Mouse (Mus musculus): ENCODE measurements around the gene Ntf3.

The Ntf3 gene

DNA sequence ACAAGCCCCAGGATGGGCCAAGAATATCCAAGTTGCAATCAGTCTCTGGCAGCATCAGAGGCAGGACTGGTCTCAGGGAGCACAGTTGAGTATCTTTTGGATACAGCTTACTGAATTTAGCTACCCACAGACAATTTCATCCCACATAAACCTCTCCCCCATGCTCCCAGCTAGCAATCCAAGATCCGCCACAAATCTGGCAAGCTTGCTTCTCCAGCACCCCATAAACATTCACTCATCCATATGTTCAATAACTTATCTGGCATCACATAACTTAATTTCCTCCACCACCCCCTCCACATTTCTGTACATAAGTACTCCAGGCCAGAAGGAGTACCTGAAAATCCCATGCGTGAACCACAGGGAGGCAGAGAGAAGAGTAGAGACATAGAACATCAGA, 10.8 kb downstream of the Ntf3 start:
- DNase-seq, result no peak

DNA sequence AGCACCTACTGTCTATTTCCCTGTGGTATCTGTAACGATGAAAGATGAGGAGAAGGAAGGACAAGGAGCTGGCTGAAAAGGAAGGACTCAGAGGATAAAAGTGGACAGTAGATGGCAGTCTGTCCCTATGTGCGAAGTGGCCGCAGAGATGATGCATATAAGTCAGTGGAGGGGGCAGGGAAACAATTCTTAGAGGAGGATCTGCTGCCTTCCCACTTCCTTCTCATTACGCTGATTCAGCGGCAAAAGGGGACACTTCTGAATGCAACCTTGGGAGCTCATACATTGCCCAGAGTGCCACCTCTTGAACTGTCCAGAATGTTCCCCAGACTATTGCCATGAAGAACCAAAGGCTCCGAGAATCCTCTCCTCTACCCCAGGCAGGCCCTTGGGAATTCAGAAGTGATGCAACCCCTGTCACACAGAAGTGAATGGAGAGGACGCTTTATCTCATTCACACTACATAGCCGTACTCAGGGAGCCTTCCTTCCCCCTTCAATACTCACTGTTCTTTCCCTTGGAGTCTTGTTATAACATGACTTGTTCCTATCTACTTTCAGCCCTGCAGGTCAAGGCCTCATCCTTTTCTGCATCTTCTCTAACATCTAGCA, 12.2 kb downstream of the Ntf3 start:
- peak; percentile 63 to 66 for DNase-seq

DNA sequence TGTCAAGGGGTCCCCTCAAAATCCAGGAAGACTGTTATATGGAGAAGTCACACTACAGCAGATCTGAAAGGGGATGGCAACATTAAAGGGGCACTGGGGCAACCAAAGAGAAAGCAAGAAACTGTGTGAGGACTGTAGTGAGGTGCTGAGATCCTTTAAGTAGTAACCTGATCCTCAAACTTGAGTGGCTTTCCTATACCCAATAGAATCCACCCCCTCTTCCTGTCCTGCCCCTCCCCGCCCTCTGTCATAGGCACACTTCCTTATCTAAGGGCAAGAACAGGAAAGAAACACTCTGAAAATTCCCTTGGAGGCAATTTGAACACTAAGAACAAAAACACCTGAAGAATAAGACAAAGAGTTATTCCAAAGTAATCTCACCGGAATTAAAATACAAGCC, 13.6 kb downstream of the Ntf3 start:
- no peak for DNase-seq

DNA sequence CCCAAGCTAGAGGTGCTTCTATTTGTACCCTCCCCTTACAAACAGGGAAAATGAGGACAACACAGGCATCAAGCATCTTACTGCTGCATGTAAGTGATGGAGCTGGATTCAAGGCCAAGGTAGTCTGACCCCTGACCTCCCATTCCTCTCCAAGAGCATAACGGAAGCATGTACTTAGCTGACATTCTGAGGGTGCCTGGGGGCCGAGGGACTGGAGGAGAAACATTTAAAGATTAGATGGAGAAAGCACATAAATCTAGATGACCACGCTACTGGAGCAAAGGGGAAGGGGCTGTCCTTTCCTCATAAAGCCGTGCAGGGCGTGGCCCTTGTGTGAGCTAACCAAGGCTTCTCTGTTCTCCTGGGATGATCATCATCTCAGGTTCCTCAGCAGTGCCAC, 23.1 kb downstream of the Ntf3 start:
- no peak for DNase-seq

DNA sequence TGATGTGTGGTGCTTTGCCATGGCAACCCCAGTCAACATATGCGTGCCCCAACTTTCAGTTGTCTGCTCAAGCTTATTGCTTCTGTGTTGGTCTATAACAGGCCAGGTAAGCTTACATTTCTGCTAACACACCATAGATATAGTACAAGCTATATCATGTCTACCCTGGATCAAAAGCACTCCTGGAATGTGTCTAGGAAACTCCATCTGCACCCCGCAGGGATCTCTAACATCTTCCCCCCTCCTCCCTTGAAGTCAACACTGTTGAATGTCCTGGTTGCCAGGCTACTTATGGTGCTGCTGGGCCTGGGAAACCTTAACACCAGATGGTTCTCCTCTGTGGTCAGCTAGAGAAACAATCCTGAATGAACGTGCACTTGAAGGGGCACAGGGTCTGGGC, 24.0 kb downstream of the Ntf3 start:
- DNase-seq, result no peak

DNA sequence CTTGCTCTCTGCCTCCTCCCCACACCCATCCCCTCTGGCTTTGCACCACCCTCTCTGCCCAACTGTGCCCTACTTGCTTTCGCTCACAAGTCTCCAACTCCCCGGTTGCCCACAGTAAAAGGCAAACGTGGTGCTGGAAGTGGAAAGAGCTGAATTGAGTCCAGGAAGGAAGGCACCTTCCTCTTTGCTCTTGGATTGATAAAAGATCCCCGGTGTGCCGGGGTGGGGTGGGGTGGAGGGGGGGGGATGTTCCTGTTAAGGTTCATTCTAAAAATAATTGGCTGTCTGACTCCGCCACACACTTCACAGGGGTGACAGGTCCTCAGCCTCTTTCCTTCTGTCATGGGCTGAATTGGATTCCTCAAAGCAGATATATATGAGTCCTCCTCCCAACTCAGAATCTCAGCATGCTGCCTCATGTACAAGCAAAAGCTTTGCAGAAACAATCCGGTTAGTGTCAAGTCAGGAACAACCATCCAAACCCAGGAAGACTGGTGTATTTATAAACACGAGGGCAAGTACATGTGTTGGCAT, 24.6 kb downstream of the Ntf3 start:
- DNase-seq, result no peak

DNA sequence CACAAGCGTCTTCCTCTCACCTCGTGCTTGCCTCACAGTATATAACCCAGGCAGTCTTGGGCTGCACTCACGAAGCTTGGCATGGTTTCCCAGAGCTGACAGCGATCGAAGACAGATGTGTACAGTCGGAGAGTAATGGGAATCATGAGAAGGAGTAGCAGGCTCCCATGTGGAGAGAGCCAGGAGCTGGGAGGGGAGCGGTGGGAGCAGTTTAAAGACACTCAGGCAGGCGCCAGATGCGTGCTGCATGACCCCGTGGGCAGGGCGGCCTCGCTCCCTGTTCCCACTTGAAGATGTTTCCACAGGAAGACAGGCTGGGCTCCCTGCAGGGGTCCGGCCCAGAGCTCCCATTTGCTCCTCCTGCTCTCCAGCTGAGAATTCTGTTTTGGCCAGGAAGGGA, 25.2 kb downstream of the Ntf3 start:
- DNase-seq, result peak in 1 of 2 experiments; percentile 32

DNA sequence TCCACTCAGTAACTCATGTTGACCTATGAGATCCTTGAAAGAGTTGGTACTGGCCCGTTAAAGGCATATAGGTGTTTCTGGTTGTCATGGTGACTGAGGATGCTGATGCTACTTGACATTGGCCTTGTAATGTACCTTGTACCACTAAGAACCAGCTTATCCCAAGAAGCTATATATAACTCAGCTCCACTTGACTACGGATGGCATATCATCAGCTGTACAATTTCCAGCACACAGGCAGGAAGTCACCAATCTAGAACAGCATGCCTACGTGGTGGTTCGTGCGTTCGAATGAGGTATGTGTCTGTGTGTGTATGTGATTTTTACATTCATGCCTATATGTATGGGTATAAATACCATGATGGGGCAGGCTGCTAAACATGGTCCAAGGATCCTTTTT, 25.7 kb downstream of the Ntf3 start:
- no peak for DNase-seq

DNA sequence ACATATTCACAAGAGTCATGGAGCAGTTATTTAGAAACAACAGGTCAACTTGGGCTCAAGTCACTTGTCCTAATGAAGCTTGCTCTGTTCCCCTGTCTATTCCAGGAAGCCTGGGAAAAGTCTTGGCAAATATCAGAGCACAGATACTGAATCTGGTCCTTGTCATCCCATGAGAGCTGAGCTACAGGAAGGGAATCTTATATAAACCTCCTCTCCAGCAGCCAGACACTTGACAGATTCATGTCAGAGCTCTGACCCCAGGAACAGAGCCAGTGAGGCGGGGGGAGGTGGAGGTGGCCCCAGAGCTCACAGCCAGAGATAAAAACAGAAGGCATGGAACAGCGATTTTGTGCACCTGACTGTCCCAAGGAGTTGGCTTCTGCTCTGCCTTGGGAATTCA, 26.3 kb downstream of the Ntf3 start:
- DNase-seq, result no peak

DNA sequence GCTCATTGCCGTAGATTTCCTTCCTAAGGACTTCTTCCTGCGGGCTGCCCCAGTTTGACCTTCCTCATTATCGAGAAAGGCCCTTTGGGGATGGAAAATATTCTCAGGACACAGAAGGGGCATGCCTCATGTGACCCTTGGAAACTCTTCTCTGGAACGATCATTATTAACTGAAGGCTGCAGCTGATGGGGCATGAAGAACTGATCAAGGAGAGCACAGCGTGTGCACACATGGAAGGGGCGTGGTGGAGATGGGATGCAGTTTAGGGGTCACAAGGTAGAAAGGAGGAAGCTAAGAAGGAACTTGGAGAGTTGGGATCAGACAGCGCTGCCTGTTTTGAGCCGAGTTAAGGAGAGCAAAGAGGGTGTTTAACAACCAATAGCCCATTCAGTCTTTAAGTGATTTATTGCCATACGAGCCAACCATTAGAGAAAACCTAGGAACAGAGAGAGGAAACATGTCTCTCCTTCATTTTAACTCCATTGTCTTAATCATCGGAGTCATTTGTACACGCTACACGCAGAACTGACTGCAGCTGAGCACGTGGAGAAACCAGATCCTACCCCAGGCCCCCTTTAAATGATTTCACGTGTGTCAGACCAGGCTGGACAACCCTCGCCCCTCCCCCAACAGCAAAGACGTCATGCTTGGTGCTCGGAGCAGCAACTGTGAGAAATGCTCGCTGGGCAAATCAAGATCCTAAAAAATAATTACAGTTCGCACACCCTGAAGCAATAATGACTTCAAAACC, 32.4 kb downstream of the Ntf3 start:
- DNase-seq, result no peak

DNA sequence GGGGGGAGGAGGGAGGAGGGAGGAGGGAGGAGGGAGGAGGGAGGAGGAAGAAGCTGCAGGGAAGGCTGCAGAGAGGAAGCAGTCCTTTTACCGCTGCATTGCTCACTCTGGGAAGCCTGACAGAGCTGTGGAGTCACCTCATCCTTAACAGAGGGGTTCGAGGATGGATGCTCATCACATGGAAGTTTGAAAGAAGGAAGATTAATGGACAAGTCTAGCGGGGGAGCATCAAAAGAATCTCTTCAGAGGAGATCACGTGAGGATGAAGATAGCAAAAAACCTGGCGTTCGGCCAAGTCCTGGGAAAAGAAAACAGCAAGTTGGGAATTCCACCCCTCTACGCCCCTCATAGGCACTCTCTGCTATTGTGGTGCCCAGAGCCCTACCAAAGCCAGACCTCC, 38.5 kb downstream of the Ntf3 start:
- DNase-seq, result no peak

DNA sequence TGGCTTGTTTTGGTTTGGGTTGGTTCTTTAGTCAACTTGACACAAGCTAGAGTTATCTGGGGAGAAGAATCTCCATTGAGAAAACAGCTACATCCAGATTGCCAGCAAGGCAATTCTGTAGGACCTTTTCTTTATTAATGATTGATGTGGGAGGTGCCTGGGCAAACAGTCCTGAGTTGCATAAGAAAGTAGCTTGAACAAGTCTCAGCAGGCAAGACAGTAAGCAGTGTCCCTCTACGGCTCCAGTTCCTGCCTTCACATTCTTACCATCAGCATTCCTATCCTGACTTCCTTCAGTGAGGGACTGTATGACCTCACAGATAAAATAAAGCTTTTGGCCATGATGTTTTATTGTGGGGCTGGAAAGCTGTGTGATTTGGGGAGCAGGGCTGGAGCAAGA, 48.5 kb downstream of the Ntf3 start:
- DNase-seq, result no peak

DNA sequence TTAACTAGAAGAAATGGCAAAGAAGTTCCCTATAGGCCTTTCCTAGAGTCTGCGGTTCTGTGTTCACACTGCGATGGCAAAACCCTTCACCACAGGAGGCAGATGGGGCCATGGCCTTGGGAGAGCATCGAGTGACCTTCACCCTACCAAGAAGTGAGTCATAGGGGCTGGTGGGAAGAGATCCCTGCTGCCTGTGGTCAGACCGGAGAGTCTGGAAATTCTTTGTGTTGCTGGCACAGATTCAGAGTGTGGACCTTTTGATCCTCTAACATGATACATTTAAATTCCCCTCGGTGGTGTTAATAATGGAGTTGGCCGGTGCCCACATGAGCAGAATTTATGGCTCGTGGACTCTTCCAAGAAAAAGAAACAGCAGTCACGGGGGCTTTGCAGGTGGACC, 49.5 kb downstream of the Ntf3 start:
- no peak for DNase-seq

DNA sequence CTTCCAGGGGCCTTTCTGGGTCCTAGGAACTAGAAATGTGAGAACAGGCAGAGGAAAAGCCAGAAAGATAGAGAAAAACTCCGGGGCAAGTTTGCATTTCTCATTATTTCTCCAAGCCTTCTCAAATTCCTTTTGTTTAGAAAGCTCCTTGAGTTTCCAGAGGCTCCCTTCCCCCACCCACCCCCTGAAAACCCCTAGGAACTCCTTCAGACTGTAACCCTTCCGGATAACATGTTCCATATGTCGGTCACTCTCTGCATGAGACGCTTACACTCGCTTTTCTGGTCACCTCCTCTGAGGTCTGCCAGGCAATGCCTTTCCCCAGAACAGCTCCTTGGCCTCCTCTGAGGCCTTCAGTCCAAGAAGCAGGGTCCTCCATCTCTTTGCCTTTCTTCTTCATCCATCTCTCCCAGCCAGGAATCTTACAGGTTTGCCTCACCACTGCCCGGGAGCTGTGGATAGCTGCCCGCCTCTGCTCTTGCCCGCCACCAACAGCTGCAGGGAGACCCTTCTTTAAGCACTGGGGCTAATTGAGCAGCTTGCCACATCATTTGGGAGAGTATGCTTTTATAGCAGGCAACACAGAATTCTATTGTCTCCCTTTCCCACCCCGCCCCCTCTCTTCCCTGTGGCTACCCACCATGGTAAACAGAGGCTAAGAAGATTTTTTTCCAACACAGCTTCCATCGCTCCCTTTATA, 51.6 kb downstream of the Ntf3 start:
- DNase-seq, result no peak

DNA sequence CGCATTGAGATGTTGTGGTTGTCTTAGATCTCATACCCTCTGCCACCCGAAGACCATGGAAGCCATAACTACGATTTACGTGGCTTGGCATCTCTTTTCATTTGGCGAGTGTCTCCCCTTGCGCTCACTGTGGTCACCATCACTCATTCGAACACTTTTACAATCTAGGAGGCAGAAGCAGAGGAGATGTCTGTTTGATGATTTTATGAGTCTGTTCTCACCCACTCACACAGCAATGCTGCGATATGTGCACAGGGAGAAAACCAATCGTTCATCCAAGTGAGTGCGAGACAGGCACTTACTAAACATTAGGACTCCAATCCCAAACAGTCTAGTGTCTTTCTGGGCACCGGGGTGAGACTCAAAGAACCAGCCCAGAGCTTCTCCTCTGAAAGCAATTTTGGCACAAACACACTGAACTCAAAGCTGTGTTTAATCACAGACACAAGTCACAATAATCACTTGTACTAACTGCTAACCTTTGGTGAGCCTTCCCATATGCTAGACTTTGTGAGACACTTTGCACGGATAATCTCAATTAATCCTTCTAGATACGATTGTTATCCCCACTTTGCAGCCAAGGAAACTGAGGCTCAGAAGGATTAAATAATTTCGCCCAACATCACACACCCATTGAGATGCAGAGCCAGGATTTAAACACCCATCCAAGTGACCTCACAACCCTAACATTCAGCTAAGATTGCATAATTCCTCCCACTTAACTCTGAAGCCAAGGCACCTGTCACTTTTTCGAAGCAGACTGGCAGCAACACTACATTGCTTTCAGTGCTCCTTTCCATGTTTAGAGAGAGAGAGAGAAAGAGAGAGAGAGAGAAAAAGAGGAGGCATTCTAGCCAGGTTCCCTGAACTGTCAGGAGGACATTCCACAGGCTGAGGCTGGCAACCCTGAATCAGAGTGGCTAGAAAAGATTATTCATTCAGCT, 55.5 kb downstream of the Ntf3 start:
- no peak for DNase-seq

DNA sequence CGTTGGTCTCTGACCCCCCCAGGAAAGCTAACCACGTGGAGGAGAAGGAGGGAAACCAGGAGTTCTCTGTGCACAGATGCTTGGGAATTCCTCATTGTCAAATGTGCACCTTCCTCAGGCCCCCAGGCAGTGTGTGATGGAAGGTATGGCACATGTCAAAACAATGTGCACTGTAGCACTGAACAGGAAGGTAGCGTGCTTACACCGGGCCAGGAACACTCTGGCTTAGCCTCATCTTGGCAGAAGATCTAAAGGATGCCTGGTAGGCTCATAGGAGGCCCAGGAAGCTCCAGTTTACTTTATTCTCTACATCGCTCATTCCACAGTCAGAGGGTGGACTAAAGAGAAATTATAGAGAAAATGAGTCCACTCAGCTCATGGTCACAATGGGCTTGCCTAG, 57.5 kb downstream of the Ntf3 start:
- peak; percentile 16 to 21 for DNase-seq

DNA sequence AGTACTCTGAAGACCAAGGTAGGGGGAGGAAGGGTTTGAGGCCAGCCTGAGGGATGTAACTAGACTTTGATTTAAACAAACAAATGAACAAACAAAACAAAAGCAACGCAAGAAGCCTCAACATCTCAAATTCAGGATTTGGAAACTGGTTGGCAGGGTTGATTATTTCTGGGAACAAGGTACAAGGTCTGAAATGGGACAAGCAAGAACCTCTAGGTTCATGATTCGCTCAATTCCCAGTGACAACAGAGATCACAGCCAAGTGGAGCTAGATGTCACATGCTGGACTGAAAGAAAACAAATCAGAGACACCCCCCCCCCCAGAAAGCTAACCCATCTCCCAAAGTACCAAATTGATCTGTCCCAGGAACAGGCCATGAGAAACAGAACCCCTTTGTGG, 57.9 kb downstream of the Ntf3 start:
- DNase-seq, result no peak

DNA sequence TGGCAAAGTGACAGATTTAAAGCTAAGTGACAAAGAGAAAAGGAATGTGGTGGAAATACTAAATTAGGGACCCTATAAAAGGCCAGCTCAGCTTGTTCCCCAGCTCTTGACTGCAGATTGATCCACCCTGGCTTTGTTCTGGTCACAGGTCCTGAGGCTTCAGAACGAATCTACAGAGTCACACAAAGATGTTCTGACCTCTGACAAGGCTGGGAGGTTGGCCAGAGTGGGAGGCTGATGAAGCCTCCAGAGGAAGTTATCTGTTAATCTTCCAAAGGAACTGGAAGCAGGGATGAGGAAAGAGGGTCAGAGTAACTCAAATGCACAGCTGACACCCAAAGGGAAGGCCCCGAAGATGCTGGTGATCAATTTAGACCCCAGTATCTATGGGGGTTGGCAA, 59.3 kb downstream of the Ntf3 start:
- DNase-seq, result no peak

DNA sequence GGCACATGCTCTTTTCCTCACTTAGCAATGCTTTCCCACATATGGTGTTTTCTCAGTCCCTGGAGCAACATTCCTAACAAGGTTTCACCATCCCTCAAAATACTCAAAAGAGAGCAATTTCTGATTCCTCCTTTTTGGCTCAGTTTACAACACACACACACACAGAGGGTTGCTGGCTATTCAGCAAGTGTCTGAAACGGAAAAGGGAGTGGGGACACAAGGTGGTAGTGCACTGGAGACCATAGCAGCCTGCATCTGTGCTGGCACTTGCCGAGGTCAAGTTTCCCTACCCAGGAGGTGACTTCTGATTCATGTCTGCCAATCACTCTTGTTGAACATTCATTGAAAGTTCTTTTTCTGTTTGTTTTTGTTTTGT, 59.9 kb downstream of the Ntf3 start:
- DNase-seq, result no peak

DNA sequence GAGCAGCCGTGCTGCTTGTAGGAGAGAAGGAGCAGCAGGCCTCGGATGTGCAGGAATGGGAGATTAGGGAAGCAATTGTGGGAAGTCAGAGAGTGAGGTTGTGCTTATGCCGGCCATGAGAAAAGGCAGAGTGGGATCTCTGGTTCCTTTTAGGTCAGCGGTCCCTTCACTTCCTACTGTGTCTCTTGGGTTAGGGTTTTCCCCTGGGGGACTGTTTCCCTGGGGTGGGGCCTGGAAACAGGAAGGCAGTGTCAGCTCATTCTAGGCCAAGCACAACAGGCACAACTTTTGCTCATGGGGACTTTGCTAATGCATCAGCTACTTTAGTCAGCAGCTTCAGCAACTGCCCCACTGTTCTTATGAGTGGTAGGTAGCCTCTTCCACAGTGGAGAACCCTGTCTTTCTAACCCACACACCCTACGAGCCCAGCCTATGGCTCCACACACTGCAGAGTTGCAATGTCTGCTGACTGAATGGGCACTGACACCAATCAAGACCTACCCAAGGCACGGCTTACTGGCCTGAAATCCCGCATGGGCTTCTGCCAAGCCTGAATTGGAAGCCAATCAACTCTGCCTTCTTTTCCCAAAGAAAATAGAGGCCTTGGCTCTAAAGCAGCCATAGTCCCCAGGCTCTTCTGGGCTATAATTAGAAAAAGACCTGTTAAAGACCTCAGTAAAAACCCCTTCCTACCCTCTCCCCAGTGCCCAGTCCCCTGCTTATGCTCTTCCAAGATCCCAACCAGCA, 60.5 kb downstream of the Ntf3 start:
- DNase-seq, result peak; percentile 60 to 65

DNA sequence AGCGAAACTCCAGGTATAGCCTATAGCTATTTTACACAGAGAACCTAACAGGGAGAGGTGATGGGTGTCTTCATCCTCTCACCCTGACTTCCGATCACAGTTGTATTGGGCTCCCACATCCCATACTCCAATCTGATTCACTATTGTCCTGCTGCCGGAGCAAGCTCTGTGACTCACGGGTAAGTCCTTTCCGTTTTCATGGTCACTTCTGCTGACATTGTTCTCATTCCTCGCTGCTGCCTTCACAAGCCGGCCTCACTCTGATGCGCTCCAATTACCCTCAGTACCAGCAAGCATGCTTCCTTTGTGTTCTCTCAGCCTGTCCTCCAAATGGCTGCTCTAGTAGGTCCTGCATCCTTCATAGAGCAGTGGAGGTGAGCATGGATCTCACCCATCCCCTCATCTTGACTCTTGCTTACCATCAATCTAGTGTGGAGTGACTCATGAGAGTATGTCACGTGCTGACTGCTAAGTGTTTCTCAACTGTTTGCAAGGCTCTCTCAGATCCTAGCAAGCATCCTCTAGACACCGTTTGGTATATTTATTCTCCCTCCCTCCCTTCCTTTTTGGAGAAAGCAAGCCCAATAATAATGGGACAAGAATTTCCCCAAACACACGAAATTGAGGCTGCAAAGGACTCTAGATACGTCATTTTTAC, 61.5 kb downstream of the Ntf3 start:
- no peak for DNase-seq

DNA sequence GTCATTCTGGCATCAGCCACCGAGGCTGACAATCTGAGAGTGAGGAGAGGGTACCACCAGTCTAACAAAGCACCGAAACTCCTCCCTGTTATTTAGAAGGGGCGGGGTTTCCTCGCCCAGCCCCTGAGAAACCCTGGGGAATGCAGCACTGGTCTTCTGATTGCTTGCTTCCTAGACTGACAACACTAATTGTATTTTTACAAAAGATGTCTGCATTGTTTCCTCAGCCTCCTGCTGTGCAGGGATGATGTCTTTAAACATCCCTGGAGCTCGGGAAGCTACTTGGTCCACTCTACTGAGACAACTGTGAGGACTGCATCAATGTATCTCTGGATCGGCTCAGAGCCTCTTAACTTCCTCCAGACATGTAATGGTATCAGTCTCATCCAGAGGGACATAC, 64.1 kb downstream of the Ntf3 start:
- no peak for DNase-seq
